Mouse (Mus musculus): ENCODE results near the gene Scaf11. TPM values are rescaled to one million over a fixed set of nuclear protein-coding genes. Genes with fewer than 3 reads are reported as not detected.
"Not testable (repeated sequence)": the region's sequence is repeated elsewhere in the genome, so short reads cannot be mapped to it uniquely, and the experiment has no call there.

The Scaf11 gene
- total and polyA plus RNA-seq, 2 experiments from 2014 or later: 27.7 to 41.7 TPM

DNA sequence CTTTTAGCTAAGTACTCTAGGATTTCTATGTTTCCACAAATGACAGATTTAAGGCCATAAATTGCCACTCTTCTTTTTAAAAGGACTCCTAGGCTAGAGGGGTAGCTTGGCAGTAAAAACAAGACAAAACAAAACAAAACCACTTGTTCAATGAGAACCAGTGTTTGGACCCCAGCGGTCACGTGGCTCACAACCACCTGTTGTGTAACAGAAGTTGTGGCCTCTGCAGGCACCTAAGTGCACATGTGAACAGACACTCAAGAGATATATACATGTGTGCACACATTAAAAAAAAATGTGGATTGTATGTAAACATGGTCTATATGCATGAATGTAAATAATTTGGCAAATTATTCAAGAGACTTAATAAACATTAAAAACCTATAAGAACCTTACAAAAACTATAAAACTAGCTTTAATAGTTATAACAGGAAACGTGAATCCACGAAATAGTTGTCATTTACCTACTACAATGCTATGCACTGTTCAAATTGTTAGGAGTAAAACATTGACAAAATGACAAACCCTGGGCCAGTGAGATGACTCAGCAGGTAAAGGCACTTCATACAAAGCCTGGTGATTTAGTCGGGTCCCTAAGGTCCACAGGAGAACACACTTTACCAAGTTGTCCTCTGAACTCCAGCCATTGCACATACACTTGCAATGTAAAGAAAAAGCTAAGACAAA is 3.8 kb downstream of the Scaf11 start:
- no peaks in the 10 kb centered on the region for H3K4me1 ChIP-seq (ENCODE audit: insufficient read depth, low read length)
- no peak overlapping the region for H3K4me2 ChIP-seq (ENCODE audit: low read depth, low read length, poor library complexity, severe bottlenecking)
- ATAC-seq (ENCODE audit: low FRiP score) (no peak), DNase-seq (ENCODE audit: low spot score) (no peak)
- no peak overlapping the region for H3K9ac ChIP-seq (replicated peaks; ENCODE audit: low read length, poor library complexity, severe bottlenecking)
- H3K4me3 ChIP-seq (ENCODE audit: low read depth, low read length): no peak overlapping the region
- TF ChIP-seq CTCF (IDR thresholded peaks at IDR 0.05): no peak
- no peaks in the 10 kb centered on the region for H3K27me3 ChIP-seq (ENCODE audit: insufficient read depth, low read length)
- H3K9me3 ChIP-seq (ENCODE audit: low read length): no peaks in the 10 kb centered on the region
- H3K27ac ChIP-seq (ENCODE audit: low read depth, low read length): no peak overlapping the region
- 91% methylated on average over 5 of the region's 5 CpGs for WGBS
- peaks cover 1% of the 10 kb centered on the region for H3K36me3 ChIP-seq (ENCODE audit: insufficient read depth, low read length)

DNA sequence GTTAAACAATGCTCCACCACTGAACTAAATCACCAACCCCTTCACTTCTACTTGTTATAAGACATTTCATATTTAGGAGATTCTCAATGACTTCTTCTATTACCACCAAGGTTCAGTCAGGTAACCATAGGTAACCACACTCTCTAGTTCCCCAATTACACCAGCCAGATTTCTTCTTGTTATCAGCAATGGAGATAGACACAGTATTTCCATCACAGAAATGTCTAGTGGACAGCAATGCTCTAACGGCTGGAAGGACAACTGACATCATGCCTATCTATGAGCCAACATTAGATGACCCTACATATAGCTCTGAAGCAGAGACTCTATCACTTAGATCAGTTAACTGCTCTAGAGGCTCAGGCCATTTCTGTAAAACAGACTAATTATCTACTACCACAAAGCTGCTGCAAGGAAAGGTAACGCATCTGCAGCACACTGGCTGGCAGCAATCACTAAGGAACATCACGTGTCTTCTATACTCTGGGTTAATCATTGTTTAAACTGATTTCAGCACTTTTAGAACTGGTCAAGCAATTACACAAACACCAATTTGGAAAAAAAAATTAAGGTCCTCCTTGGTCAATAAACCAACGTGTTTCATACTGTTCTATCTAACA is 4.9 kb downstream of the Scaf11 start:
- Histone ChIP-seq H3K27ac (ENCODE audit: low read depth, low read length) (no peak overlapping the region), H3K9ac (replicated peaks; ENCODE audit: low read length, poor library complexity, severe bottlenecking) (no peak overlapping the region), H3K4me1 (ENCODE audit: insufficient read depth, low read length) (no peaks in the 10 kb centered on the region), H3K36me3 (ENCODE audit: insufficient read depth, low read length) (peaks cover 6% of the 10 kb centered on the region), H3K27me3 (ENCODE audit: insufficient read depth, low read length) (no peaks in the 10 kb centered on the region), H3K4me2 (ENCODE audit: low read depth, low read length, poor library complexity, severe bottlenecking) (no peak overlapping the region), H3K9me3 (ENCODE audit: low read length) (no peaks in the 10 kb centered on the region), H3K4me3 (ENCODE audit: low read depth, low read length) (no peak overlapping the region)
- no peak for ATAC-seq (ENCODE audit: low FRiP score)
- WGBS: 90% methylated on average over 4 of the region's 4 CpGs
- TF ChIP-seq CTCF (IDR thresholded peaks at IDR 0.05): no peak
- DNase-seq (ENCODE audit: low spot score): no peak

DNA sequence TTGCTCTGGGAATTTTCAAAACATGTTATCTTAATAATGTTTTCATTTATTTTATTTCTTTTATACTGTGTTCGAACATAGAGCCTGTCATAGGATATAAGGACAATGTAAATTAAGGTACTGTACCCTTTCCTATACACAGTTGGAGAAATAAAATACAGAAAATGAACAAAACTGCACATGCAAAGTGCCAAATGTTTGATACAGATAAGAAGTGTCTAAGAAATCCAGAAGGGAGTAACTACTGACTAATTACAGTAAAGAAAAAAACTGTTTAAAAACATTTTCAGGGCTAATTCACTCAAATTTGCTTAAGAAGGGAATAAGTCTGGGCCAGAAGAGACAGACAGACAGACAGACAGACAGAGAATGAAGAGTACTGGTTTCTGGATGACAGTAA is 7.3 kb downstream of the Scaf11 start:
- ATAC-seq (ENCODE audit: low FRiP score) (no peak), DNase-seq (ENCODE audit: low spot score) (no peak)
- Histone ChIP-seq H3K4me2 (ENCODE audit: low read depth, low read length, poor library complexity, severe bottlenecking) (no peak overlapping the region), H3K4me3 (ENCODE audit: low read depth, low read length) (no peak overlapping the region), H3K4me1 (ENCODE audit: insufficient read depth, low read length) (no peaks in the 10 kb centered on the region), H3K27ac (ENCODE audit: low read depth, low read length) (no peak overlapping the region), H3K9me3 (ENCODE audit: low read length) (no peaks in the 10 kb centered on the region), H3K9ac (replicated peaks; ENCODE audit: low read length, poor library complexity, severe bottlenecking) (no peak overlapping the region), H3K36me3 (ENCODE audit: insufficient read depth, low read length) (peaks cover 9% of the 10 kb centered on the region), H3K27me3 (ENCODE audit: insufficient read depth, low read length) (no peaks in the 10 kb centered on the region)
- TF ChIP-seq CTCF (IDR thresholded peaks at IDR 0.05): no peak
- WGBS: 95% methylated on average over 1 of the region's 1 CpGs

DNA sequence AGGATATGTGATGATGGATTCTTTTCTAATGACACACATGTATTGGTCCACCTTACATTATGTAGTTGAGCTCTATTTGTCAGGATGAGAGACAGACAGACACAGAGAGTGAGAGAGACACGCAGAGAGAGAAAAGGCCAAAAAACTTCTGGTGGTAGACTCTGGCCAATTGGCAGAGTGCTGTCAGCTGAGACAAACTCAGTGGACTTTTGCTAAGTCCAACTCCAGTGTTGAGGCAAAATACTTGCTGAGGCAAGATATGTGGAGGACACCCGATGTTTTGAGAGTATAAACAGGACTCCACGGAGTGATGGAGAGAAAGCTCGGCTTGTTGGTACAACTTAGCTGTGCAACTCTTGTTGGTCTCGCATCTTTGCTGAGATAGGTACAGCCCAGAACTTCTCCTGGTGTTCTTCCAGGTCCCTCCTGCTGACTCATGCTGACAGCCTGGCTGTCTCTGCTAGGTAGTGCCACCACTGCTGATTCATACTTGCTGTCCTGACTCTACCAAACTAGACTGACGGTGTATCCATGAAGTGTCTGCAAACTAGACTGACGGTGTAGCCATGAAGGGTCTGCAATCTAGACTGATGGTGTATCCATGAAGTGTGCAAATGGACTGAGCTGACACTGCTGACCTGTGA is 11.9 kb downstream of the Scaf11 start:
- TF ChIP-seq CTCF (IDR thresholded peaks at IDR 0.05): no peak
- H3K36me3 ChIP-seq (ENCODE audit: insufficient read depth, low read length): peaks cover 16% of the 10 kb centered on the region
- DNase-seq (ENCODE audit: low spot score): no peak
- H3K9ac ChIP-seq (replicated peaks; ENCODE audit: low read length, poor library complexity, severe bottlenecking): no peak overlapping the region
- ATAC-seq (ENCODE audit: low FRiP score): no peak
- no peak overlapping the region for H3K4me2 ChIP-seq (ENCODE audit: low read depth, low read length, poor library complexity, severe bottlenecking)
- H3K4me1 ChIP-seq (ENCODE audit: insufficient read depth, low read length): no peaks in the 10 kb centered on the region
- no peak overlapping the region for H3K27ac ChIP-seq (ENCODE audit: low read depth, low read length)
- no peak overlapping the region for H3K4me3 ChIP-seq (ENCODE audit: low read depth, low read length)
- WGBS: 96% methylated on average over 7 of the region's 7 CpGs
- no peaks in the 10 kb centered on the region for H3K9me3 ChIP-seq (ENCODE audit: low read length)
- H3K27me3 ChIP-seq (ENCODE audit: insufficient read depth, low read length): no peaks in the 10 kb centered on the region

- DNase-seq (ENCODE audit: low spot score): no peak
- no peak for ATAC-seq (ENCODE audit: low FRiP score)
- WGBS: 39% methylated on average over 10 of the region's 10 CpGs
These were observed 13.9 kb downstream of the Scaf11 start for GRCm38 (mm10) chr15:96446785-96447184.

GRCm38 (mm10) chr15:96441480-96441879 is 19.2 kb downstream of the Scaf11 start:
- not testable (repeated sequence) for ATAC-seq (ENCODE audit: low FRiP score); H3K36me3 ChIP-seq (ENCODE audit: insufficient read depth, low read length); H3K27me3 ChIP-seq (ENCODE audit: insufficient read depth, low read length); DNase-seq (ENCODE audit: low spot score); H3K27ac ChIP-seq (ENCODE audit: low read depth, low read length); H3K9ac ChIP-seq (replicated peaks; ENCODE audit: low read length, poor library complexity, severe bottlenecking); H3K4me1 ChIP-seq (ENCODE audit: insufficient read depth, low read length); H3K9me3 ChIP-seq (ENCODE audit: low read length); H3K4me2 ChIP-seq (ENCODE audit: low read depth, low read length, poor library complexity, severe bottlenecking); H3K4me3 ChIP-seq (ENCODE audit: low read depth, low read length)
- 80% methylated on average over 4 of the region's 6 CpGs for WGBS

More at GRCm38 (mm10) chr15:96446785-96447184, 13.9 kb downstream of the Scaf11 start:
- H3K36me3 ChIP-seq (ENCODE audit: insufficient read depth, low read length): peaks cover 15% of the 10 kb centered on the region
- H3K27me3 ChIP-seq (ENCODE audit: insufficient read depth, low read length): no peaks in the 10 kb centered on the region
- no peak overlapping the region for H3K9ac ChIP-seq (replicated peaks; ENCODE audit: low read length, poor library complexity, severe bottlenecking)
- no peaks in the 10 kb centered on the region for H3K9me3 ChIP-seq (ENCODE audit: low read length)
- H3K4me1 ChIP-seq (ENCODE audit: insufficient read depth, low read length): no peaks in the 10 kb centered on the region
- no peak for TF ChIP-seq CTCF (IDR thresholded peaks at IDR 0.05)
- no peak overlapping the region for H3K27ac ChIP-seq (ENCODE audit: low read depth, low read length)
- H3K4me2 ChIP-seq (ENCODE audit: low read depth, low read length, poor library complexity, severe bottlenecking): no peak overlapping the region
- H3K4me3 ChIP-seq (ENCODE audit: low read depth, low read length): no peak overlapping the region

Measured in midbrain, postnatal 0 days (tissue).